In the genomic region with DNA sequence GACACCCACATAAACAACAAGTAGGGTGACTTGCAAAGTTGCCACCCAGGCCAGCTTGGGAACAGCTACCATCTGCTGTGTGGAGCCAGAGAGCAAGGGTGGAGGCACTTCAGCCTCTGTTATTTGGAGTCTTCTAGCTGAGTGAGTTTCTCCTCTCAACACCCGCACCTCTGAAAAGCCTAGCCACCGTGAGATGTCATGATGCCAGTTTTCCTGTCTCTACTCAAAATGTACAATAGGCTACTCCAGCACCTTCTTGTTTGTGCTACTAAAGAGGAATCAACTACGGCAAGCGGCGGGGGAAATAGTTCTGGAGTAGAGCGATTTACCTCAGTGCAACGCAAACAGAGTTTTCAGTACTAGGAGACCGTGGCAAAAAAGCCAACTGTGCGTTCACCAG, we compare ENCODE assay signal across 13 mouse cellular contexts.
"Had no signal": no experiment of that assay in that cellular context is flagged by ENCODE, and none has a peak within 500 bp of the region (broad histone marks: within the 10 kb centered on the region; RNA-seq: fewer than 3 reads in every experiment).

No protein-coding gene starts in this region.

- H3K4me2 ChIP-seq: limb, embryonic 15.5 days; liver, embryonic 13.5 days; neural tube, embryonic 12.5 days had no signal

- H3K9ac ChIP-seq: limb, embryonic 15.5 days; liver, embryonic 13.5 days; neural tube, embryonic 12.5 days had no signal

- H3K36me3 ChIP-seq: limb, embryonic 15.5 days; liver, embryonic 13.5 days; midbrain, embryonic 10.5 days; neural tube, embryonic 12.5 days had no signal

- H3K27me3 ChIP-seq: neural tube, embryonic 12.5 days had no signal

- H3K4me3 ChIP-seq: limb, embryonic 15.5 days; liver, embryonic 13.5 days; midbrain, embryonic 10.5 days; neural tube, embryonic 12.5 days had no signal

- H3K9me3 ChIP-seq: limb, embryonic 15.5 days; liver, embryonic 13.5 days; midbrain, embryonic 10.5 days; neural tube, embryonic 12.5 days had no signal

- H3K27ac ChIP-seq: kidney, postnatal 0 days; limb, embryonic 15.5 days; liver, embryonic 13.5 days; midbrain, embryonic 10.5 days; neural tube, embryonic 12.5 days had no signal

- DNase-seq: kidney, postnatal 36 days; layer of hippocampus, adult 9-11 months; layer of hippocampus, postnatal 36 days; liver, embryonic 13.5 days; lung, adult 18-20 months; midbrain, embryonic 14.5 days; spleen, adult 18-20 months; thymus, adult 18-20 months; thymus, postnatal 14 days had no signal
